Mouse (Mus musculus): ENCODE results near the gene Coro1b.

Coro1b gene

DNA sequence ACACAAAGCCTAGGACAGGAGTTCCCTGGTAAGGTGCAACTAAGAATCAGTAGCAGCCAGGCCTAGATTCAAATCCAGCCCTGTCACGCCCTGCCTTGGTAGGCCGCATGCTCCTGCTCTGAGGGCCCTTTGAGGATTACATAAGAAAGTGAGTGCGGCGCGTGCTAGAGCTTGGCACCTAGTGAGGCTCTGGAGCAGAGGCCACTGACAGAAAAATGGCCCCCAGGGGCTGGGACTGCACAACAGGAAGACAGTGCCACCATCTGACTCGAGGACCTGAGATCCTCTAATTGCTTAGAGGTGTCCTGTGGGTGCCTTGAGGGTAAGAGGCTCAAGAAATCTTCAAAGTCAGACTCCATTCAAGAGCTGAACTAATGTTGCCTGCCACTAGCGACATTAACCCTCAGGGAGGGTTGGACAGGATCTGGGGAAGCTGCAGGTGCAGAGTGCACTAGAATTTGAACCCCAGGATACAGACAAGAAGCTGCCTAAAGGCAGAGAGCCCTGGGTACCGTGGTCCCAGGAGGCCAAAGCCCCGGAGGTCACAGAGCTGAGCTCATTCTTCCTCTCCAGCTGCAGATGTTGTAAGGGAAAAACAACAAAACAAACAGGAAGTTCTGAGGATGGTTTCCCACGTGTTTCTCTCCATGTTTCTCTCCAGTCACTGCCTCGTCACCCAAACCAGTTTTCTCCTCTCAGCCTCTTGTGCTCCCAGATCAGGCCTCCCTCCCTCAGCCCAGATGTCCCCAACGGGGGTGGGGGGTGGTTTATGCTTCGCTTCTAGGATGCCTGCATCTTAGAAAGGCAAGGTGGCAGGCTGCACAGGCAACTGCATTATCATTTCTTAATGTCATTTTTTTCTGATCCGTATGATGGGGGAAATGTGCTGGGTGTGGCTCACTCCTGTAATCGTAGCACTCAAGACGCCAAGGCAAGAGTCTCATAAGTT lies 3.6 kb upstream of the Coro1b start:
- DNase-seq = no peak

DNA sequence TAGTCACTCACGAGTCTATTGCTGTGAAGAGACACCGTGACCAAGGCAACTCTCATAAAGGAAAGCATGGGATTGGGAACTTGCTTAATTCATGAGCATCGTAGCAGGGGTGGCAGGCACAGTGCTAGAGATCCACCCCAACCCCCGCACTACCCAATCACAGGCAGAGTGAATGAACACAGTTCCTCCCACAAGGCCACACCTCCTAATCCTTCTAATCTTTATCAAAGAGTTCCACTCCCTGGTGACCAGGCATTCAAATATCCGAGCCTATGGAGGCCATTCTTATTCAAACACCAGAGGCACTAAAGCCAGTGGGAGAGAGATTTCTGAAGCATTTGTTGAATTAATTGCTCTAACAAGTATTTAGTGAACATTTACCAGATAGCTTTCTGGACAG lies 2.5 kb upstream of the Coro1b start:
- no peak for DNase-seq

DNA sequence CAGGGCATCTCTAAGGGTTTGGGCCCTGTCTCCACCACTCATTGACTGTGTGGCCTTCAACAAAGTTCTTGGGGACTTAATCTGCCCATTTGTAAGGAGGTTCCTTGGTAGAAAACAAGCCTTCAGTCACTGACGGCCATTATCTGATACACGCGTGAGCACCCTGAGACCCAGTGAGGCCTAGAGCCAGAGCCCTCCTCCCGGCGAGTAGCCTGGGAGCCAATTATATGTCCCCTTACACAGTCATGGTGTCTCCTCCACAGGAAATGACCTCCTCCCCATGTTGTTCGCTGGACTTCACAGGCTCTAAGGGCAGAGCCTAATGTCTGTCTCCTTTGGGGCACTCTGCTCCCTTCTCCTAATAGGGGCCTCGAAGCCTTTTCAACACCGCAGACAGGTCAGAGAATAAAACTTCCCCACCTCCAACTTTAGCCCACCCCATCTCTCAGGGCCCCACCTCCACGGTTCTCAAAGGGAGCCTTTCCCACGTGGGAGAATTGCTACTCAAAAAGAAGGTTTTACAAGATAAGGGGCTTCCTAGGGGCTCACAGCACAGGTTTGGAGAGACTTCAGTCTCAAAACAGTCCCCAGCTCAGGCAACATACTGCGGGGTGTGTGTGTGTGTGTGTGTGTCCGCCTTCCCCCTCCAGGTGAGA lies 1.9 kb upstream of the Coro1b start:
- no peak for DNase-seq

DNA sequence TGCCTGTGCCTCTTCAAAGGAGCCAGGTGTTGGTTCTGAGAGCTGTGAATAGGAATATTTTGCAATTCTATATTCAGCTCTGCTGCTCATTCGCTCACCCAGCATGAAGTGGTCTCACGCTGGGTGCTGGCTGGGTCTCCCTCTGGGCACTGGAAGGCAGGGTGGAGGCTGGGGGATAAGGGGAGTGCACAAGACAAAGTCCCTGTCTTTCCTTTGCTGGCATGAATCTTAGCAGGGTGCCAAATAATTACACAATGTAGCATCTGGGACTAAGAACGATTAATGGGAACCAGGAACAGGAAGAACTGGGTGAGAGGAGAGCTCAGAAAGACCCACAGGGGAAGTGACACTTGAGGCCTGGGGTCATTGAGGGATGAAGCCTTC lies 1.4 kb upstream of the Coro1b start:
- DNase-seq = no peak

DNA sequence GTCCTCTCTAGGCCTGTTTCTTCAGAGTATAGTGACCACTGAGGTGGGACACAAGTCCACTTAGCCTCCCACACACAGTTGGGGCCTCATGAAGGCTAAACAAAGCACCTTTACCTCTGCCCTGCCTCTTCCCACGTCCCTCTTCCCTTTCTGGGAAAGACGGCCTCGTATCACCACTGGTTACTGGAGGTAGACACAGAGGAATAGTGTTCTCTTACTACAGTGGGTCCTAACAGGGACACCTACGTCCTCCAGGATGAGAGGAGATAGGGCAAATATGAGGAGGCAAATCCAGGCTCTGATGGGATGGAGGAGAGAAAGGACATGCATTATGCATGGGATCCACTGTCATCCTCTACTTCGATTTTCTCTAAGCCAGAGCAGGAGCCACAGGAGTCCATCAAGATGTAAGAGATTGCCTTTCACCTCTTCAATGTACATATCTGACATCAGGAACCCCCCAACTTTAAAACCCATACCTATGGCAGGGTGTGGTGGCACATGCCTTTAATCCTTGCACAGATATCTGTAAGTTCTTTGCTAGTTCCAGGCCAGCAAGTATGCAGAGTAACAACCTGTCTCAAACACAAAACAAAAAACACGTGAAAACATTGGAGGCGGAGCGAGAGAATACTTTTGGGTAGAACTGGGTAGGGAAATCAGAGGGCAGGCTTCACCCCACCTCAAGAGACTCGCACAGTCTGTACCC lies 483 bp upstream of the Coro1b start:
- DNase-seq = no peak

DNA sequence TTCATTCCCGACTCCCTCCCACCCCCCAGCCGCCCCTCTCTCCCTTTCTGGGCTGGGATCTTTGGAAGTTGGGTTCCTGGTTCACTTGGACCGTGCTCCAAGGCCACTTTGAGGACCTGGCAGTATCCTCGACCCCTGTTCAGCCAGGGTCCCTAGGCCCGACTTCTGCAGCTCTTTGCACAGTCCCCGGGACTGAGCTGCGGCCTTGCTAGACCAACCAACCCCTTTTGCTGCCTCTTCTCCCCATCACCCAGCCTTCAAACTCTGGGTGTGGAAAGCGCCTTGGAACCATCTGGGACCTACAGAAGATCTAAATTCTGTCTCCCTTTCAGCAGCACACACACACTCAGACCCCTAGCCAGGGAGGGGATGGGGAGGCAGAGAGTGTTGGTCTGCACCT lies 400 bp downstream of the Coro1b start:
- DNase-seq = no peak

DNA sequence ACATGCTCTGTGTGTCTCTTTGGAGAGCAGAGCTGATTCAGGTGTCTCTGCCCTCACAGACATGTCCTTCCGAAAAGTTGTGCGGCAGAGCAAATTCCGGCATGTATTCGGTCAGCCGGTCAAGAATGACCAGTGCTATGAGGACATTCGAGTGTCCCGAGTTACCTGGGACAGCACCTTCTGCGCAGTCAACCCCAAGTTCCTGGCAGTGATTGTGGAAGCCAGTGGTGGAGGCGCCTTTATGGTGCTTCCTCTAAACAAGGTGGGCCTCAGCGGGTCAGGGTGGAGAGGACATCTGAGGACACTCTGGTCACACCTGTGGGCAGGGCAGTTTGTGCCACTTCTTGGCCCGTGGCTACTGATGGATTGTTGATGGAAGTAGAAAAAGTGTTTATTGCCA lies 864 bp downstream of the Coro1b start:
- DNase-seq = no peak

DNA sequence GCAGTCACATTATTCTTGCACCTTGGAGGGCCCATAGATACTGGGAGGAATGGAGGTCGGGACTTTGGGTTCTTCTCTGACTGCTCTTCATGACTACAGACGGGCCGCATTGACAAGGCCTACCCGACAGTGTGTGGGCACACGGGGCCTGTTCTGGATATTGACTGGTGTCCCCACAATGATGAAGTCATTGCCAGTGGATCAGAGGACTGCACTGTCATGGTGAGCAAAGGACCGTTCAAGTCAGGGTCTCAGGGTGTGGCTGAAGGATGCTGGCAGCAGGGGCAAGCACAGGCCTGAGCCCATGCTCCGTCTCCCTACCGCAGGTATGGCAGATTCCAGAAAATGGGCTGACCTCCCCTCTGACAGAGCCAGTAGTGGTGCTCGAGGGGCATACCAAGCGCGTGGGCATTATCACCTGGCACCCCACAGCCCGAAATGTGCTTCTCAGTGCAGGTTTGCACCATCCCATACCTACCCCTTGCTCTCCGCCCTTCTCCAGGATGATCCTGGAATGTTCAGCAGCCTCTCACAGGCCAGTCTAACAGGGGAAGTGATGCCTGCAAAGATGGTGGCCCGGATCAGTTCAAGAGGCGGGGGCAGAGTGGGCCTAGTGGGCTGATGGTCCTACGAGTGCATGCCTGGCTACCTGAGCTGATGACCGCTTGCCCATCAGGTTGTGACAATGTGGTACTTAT lies 1.5 kb downstream of the Coro1b start:
- DNase-seq = no peak

DNA sequence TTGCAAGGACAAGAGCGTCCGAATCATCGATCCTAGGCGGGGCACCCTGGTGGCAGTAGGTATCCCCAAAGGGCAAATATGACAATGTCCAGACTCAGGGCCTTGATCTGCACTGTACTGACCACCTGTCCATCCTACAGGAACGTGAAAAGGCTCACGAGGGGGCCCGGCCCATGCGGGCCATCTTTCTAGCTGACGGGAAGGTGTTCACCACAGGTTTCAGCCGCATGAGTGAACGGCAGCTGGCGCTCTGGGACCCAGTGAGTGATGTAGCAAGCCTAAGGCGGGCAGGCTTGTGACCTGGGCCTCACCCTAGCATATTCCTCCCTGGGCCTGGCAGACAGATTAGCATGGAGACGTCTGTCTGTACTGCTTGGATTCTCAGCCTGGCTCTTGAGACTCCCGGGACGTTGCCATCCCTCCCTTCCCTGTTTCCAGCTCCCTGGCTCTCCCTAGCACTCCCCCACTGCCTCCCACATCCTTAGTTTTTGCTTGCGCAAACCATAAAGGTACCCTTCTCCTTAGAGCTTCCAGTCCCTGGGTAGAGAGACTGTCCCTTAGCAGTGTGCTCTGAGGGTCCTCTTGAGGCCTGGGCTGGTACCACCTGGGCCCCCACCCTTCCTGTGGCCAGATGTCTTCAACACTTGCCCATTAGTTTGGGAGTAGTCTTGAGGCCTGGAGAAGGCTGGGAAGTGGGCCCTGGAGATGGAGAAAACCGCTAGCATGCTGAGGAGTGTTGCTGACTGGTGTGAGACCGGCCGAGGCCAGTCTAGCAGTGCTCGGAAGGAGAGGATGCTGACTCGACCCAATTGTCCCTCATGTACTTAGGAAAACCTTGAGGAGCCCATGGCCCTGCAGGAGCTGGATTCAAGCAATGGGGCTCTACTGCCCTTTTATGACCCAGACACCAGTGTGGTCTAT lies 2.4 kb downstream of the Coro1b start:
- DNase-seq = no peak

DNA sequence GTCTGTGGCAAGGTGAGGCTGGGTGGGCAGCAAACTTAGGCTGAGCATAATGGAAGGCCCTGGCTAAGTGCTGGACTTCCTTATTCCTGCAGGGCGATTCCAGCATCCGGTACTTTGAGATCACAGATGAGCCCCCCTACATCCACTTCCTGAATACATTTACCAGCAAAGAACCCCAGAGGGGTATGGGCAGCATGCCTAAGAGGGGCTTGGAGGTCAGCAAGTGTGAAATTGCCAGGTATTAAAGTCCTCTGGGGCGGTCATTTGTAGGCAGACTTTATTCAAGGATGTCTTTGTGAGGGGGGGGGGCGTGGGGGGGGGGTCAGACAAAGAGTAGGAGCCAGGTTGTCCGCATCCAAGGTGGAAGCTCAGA lies 3.1 kb downstream of the Coro1b start:
- no peak for DNase-seq

DNA sequence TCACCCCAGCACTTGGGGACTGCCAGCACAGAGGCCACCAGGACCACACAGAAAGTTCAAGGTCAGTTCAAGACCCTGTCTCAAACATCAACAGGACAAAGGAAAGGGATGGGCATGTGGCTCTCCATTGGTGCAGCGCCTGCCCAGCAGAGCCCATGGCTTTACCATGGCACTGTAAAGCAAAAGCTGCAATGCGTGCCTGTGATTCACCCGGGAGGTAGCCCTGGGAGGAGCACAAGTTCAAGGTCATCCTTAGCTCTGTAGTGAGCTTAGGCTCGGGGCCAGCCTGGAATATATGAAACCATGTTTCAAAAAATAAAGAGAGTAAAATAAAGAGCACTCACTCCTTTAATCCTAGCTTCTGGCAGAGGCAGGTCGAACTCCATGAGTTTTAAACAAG lies 3.5 kb downstream of the Coro1b start:
- DNase-seq = no peak

DNA sequence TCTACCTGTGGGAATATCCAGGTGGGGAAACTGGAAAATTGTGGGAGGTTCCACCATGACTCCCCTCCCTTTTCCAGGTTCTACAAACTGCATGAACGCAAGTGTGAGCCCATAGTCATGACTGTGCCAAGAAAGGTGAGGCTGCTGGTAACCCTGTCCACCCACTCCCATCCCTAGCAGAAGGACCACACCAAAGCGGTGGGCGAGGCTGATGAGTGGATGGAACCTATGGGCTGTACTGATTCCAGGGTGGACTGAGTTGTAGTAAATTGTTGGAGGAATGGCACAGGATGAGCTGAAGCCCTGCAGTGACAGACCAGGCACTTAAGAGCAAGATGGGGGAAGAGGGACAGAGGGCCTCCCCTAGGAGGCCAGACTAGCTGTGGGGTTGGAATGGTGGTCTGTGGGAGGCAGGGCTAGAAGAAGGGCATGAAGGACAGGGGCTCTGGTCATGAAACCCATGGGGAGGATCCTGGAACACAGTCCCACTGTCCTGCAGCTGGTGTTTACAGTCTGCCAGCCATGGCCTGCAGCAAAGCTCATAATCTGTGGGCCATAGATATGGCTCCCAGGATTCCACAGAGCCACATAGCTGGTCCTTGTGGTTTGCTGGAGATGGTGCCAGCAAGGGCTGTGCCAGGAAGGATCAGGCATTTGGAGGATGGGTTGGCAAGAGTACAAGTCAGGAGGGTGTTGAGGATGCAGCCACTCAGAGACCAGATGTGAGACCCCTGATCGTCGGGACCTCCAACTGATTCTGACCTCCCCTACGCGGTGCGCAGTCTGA lies 4.2 kb downstream of the Coro1b start:
- DNase-seq = no peak

DNA sequence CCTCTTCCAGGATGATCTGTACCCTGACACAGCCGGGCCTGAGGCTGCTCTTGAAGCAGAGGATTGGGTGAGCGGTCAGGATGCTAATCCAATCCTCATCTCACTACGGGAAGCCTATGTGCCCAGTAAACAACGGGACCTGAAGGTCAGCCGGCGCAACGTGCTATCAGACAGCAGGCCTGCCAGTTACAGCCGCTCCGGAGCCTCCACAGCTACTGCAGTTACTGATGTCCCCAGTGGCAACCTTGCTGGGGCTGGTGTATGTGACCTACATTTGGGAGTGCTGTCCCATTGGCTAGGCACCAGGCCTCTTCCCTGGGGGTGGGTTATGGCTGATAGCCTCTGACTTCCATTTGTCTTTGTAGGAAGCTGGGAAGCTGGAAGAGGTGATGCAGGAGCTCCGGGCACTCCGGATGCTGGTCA lies 4.8 kb downstream of the Coro1b start, which contains the start of gene Ptprcap:
TSS of gene Ptprcap (plus strand) at position 373 of the 423 bp plus-strand sequence.
- DNase-seq = no peak

DNA sequence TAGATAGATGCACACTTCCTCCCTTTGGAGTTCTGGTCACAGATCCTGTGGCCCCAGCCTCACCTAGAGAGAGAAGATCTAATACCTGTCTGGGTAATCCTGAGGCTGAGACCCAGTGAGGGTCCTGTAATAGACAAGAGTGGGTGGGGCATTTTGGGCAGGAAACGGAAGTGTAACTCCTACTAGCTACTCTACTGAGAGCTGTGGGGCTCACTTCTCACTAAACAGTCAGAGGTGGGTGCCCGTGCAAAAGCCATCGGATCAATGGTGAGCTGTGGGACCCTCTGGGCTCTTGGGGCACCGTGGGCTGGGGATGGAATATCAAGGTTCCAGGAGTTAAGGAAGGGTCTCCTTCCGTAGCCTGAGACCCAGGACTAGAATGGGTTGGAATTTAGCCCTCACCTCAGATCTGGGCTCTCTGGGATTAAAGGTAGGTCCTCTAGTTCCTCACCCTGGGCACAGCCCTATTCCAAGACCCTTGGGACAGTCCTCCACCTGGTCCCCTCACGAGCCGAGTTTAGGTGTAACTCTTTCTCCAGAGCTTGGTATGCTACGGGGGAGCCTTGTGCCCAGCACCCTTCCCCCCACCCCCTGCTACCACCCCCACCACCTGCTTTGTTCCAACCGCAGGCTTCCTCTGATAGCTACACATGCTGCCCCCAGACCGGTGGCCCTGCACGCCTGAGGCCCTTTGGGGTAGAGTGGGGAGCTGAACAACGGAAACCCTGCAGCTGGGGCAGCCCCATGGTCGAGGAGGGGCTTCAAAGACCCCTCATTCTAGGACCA lies 6.2 kb downstream of the Coro1b start:
- no peak for DNase-seq

DNA sequence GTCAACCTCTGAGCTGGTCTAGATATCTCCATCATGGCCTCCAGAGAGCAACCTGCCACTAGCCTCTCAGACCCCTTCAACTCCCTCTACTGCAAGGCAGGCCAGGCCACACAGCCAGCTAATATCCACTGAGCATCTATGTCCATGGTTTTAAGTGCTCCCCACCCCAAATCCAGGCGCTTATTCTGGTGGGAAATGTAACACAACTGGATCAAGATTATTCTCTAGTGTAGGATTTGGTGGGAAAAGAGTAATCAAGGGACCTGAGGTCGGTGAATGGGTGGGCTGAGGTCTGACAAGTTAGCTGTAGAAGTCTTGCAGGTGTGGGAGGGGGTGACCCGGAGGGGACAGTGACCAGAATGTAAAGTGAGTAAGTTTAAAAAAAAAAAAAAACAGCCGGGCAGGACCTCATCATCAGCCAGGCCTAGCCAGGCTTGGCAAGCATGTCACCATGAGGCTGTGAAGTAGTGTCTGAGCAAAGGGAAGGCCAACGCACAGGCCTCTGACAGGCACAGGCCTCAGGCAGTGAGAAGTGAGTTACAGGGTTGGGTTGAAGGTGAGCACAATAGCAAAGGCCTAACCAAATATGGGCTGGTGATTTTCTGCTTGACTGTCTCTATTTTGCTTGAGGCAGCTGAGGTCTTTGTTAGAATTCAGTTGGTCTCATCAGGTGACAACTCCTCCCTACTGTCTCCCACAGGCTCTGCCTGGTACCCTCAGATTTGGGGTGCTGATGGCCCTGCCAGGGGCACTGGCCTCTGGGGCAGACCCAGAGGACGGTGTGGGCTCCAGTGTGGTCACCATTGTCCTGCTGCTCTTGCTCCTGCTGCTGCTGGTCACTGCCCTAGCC lies 7.0 kb downstream of the Coro1b start:
- DNase-seq = no peak

DNA sequence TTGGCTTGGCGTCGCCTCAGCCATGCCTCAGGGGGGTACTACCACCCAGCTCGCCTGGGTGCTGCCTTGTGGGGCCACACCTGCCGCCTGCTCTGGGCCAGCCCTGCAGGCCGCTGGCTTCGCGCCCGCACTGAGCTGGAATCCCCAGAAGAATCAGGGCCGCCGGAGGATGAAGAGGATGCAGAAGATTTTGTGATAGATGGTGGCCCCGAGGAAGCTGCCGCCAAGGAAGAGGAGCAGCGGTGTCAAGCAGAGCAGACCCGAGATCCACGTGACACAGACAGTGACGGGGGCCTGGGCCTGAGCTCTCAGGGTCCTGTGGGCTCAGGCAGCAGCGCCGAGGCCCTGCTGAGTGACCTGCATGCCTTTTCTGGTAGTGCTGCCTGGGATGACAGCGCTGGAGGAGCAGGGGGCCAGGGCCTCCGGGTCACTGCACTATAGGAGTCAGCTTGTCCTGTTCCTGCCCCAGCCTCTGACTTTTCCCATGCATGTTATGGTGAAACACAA lies 7.7 kb downstream of the Coro1b start:
- DNase-seq = no peak

DNA sequence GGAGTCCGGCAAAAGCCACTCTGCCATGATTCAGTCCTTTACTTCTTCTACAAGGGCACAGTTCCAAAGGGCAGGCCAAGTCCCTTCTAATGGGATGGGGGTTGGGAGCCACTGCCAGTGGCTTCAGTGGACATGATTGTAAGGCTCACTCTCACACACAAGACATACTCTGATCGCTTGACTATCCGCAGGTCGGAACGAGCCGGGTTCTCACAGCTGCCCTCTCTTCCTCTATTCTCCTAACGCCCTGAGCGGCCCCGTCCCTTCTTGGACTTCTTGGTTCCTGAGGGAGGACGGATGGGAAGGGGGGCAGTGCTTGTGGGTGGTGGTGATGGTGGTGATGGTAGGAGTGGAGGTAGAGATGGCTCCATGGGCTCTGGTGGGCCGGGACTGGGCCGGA lies 8.4 kb downstream of the Coro1b start:
- DNase-seq = no peak

DNA sequence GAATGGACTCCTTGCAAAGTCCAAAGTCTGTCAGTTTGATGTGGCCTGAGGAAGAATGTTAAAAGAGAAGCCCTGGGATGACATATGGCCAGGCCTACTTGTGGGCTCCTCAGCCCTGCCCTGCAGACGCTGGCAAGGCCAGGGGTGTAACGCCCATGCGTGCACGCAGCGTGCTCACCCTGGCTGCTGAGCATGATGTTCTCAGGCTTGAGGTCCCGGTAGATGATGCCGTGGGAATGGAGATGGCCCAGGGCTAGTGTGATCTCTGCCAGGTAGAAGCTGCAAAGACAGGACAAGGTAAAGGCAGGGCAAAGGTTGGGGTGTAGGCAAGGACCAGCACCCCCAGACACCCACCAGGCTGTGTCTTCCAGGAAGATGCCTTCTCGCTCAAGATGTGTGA lies 10.6 kb downstream of the Coro1b start:
- no peak for DNase-seq

Data from lung, postnatal 10 days (tissue).